Mouse (Mus musculus) gastrocnemius, postnatal 36 days (tissue): ENCODE results near the gene Ptprn2. TPM values are rescaled to one million over a fixed set of nuclear protein-coding genes. Genes with fewer than 3 reads are reported as not detected.

Experiments used
- DNase-seq, 2 experiments: peaks; one replicate each; pipeline ENCODE4 v3.0.0; 2022
- intact Hi-C: fragments of 180-260 bp; cut with DNase I; formaldehyde crosslinking; loops from one replicate; pipeline ENCODE4 v1.15.1; 2025
- long read RNA-seq, 2 experiments: library from polyadenylated mRNA; stranded (forward); transcript quantifications; one replicate each; pipeline ENCODE4 v2.0.0; 2021
- total RNA-seq, 2 experiments: library from RNA; stranded (reverse); gene quantifications; 2 replicates each; pipeline ENCODE4 v1.2.3; 2021

Ptprn2 gene
- total RNA-seq, result not detected
- long read RNA-seq, experiment 1, partial matches to known transcripts, result 0 of 1 reads
- long read RNA-seq, experiment 1, other reads (novel, unspliced or antisense), result 1 of 1 reads
- long read RNA-seq, experiment 2, result 0 reads

GRCm38 (mm10) chr12:116485591-116486403 is at the start of gene Ptprn2:
TSS of gene Ptprn2 (plus strand) at chr12:116485720.
- intact Hi-C loops, result no loop called here
- peak in 1 of 2 experiments; percentile 7 for DNase-seq

GRCm38 (mm10) chr12:116436125-116436524 is 49.4 kb upstream of the Ptprn2 start:
- no peak for DNase-seq
- intact Hi-C loops, result no loop called here

- intact Hi-C loops, result no loop called here
- no peak for DNase-seq
These were observed 46.9 kb upstream of the Ptprn2 start for GRCm38 (mm10) chr12:116438591-116438990.

- intact Hi-C loops, result no loop called here
- DNase-seq, result no peak
These were observed 43.3 kb upstream of the Ptprn2 start for GRCm38 (mm10) chr12:116442184-116442583.

GRCm38 (mm10) chr12:116449536-116449935 is 36.0 kb upstream of the Ptprn2 start:
- intact Hi-C loops, result no loop called here
- no peak for DNase-seq

GRCm38 (mm10) chr12:116460379-116461065 is 25.0 kb upstream of the Ptprn2 start:
- DNase-seq, result no peak
- intact Hi-C loops, result no loop called here

DNA sequence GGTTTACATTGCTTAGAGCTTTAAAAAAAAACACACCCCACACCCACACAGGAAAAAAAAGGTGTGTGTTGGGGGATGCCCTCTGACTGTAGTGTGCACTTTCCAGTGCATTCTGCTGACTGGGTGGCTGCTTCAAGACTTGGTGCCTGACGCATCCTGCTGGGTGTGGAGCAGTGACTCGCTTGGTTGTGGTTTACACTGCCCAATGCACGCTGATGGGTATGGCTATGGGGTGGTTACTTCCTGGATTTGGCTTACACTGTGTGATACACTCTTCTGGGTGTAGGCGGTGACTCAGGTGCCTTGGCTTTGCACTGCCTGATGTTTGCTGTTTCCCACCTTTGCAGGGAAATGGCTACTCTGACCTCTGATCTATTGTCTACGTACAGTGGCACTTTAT is 18.5 kb upstream of the Ptprn2 start:
- DNase-seq, result no peak
- intact Hi-C loops, result no loop called here

DNA sequence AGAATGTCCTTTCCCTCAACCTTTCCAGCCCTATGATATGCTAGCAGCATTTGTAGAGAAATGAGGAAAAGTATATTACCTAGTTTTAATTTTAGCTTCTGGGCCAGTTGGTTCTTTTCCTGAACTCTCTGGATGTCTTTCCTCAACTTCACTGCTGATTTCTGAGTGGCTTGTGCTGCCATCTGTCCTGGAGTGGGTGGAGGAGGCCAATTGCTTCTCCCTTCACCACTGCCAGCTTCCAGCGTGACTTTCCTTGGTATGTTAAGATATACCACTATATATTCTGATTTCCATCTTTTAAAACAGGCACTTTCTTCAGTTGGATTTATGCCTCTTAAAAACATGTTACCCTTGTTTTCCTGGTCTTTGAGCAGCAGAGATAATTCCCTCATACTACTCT is 17.2 kb upstream of the Ptprn2 start:
- intact Hi-C loops, result no loop called here
- no peak for DNase-seq

- DNase-seq, result no peak
- intact Hi-C loops, result no loop called here
These were observed 16.4 kb upstream of the Ptprn2 start for GRCm38 (mm10) chr12:116469096-116469495.

- intact Hi-C loops, result no loop called here
- DNase-seq, result no peak
These were observed 12.3 kb upstream of the Ptprn2 start for GRCm38 (mm10) chr12:116473264-116473663.

GRCm38 (mm10) chr12:116473761-116474160 is 11.8 kb upstream of the Ptprn2 start:
- no peak for DNase-seq
- intact Hi-C loops, result no loop called here

GRCm38 (mm10) chr12:116474676-116475075 is 10.8 kb upstream of the Ptprn2 start:
- intact Hi-C loops, result no loop called here
- DNase-seq, result no peak

DNA sequence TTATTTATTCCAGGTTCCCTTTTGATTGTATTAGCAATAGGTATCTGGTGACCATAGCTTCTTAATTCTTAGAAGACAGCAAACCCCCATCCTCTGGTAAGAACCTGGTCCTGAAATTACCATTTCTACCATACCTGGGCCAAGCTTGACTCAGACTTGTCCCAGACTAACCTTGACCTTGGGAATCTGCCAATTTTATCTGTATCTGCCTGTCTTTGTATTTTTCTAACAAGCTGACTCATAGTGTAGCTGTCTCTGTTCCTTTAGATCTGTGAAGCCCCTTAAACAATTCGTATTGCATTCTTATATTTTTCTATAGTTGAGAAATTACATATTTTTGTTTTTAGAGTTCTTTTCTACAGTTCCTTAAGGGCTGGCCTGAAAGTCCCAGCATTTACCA is 6.7 kb upstream of the Ptprn2 start:
- intact Hi-C loops, result no loop called here
- DNase-seq, result no peak

DNA sequence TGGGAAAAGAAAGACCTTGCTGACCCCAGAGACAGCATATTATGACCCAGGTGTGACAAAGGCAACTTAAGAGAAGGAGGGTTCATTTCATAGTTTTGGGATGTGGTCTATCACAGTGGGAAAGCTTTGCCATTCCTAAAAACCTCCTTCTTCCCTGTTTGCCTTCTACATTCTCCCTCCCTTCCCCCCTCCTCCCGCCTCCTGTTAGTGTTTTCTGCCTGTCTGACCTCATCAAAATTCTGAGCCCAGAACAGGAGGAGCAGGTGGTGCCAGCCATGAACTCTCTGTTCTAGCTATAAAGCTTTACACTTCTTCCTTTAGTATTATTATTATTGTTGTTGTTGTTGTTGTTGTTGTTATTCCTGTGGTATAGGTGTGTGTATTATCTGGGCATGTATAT is 3.6 kb upstream of the Ptprn2 start:
- intact Hi-C loops, result no loop called here
- DNase-seq, result no peak

DNA sequence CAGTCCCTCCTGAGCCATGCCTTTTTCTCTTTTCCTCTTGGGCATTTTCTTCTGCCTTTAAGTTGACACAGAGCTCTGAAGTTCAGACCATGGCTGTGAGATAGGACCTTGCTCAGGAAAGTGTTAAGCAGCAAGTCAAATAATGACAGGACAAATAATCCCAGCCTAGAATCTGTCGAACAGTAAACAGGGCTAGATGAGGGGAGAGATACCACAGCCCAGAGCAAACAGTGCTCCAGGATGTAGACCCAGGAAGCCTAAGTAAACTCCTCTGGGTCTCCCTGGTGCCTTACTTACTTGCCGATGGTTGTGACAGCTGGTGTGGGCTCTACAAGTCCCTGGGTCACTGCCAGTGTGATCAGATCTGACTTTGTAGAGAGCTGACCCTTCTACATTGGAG is 1.9 kb upstream of the Ptprn2 start:
- DNase-seq, result no peak
- intact Hi-C loops, result no loop called here

DNA sequence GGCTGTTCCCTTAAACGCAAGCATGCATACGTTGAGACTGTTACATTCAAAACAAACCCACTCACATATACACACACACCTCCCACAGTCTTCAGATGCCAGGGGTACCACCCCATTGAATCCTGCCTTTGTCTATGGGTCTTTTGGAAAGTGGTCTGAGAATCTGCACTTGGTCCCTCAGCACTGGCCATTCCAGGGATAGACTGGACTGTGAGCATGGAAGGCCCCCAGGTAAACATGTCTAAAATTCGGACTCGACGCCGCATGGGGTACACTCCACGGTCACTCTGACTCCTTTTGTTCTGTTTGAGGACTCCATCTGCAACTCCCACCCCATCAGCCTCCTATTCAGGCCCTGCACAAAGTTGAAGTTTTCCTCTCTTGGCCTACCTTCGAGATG is 529 bp upstream of the Ptprn2 start:
- no peak for DNase-seq
- intact Hi-C loops, result no loop called here

- no peak for DNase-seq
- intact Hi-C loops, result no loop called here
These were observed 847 bp downstream of the Ptprn2 start for GRCm38 (mm10) chr12:116486404-116486730.

DNA sequence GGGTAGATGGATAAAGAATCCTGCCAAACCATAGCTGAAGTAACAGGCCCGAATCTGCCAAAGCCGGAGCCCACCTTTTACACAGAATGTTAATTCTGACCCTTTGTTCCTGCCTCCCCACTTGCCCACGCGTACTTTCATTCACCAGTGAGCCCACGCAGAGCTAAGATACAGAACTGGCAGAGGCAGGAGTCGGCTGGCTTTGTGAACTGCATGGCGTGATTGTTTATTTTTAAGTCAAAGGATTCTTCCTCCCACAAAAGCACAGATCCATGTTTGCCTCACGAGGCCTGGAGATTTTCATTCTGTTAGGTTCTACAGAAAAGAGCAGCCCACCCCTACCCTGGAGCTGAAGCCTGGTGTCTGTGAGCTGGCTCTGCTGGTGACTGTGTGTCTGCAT is 3.3 kb downstream of the Ptprn2 start:
- no peak for DNase-seq
- intact Hi-C loops, result no loop called here

- no peak for DNase-seq
- intact Hi-C loops, result no loop called here
These were observed 5.2 kb downstream of the Ptprn2 start for GRCm38 (mm10) chr12:116490575-116491356.

- DNase-seq, result no peak
- intact Hi-C loops, result no loop called here
These were observed 13.1 kb downstream of the Ptprn2 start for GRCm38 (mm10) chr12:116498666-116499065.

DNA sequence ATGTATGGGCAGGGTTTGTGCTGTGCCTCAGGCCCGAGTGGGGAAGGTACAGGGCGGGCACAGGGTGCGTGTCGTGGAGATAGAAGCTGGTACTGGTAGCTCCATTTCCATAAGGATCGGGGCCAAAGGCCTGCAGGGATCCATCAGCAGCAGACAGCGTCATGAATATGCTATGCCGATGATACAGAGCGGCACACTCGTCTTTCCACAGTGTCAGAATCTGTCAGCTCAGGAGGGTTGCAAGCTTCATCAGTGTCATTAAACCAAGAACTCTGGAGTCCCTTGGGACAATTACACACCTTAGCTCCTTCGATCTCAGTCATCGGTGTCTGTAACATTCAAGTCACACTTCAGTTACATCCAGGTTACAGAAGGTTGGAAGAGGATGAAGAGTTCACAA is 15.1 kb downstream of the Ptprn2 start:
- DNase-seq, result no peak
- intact Hi-C loops, result no loop called here
